Mouse (Mus musculus) adrenal gland, postnatal 14 days (tissue): Measurements from ENCODE around the gene Aplp1. TPM values are rescaled to one million over a fixed set of nuclear protein-coding genes. Genes with fewer than 3 reads are reported as not detected.
"Not testable (repeated sequence)": the region's sequence is repeated elsewhere in the genome, so short reads cannot be mapped to it uniquely, and the experiment has no call there.

ENCODE experiments used
- DNase-seq: peaks from one replicate; pipeline ENCODE4 v3.0.0; 2021; ENCODE audit warnings: mixed read lengths
- long read RNA-seq, 2 experiments: library from polyadenylated mRNA; stranded (forward); transcript quantifications; one replicate each; pipeline ENCODE4 v2.0.0; 2021
- total RNA-seq: library from RNA; stranded (reverse); gene quantifications from 2 replicates; pipeline ENCODE4 v1.2.3, GENCODE M21; 2021

Aplp1 gene
- total RNA-seq, result 21.3 and 28.3 TPM in 2 replicates
- long read RNA-seq, experiment 1, transcript Aplp1-201 (17 exons, 2,343 nt), result major isoform, 58 of 65 reads
- long read RNA-seq, experiment 1, partial matches to known transcripts, result 4 of 65 reads
- long read RNA-seq, experiment 1, other reads (novel, unspliced or antisense), result 3 of 65 reads
- long read RNA-seq, experiment 2, transcript Aplp1-201 (17 exons, 2,343 nt), result major isoform, 45 of 51 reads
- long read RNA-seq, experiment 2, partial matches to known transcripts, result 5 of 51 reads
- long read RNA-seq, experiment 2, other reads (novel, unspliced or antisense), result 1 of 51 reads

DNA sequence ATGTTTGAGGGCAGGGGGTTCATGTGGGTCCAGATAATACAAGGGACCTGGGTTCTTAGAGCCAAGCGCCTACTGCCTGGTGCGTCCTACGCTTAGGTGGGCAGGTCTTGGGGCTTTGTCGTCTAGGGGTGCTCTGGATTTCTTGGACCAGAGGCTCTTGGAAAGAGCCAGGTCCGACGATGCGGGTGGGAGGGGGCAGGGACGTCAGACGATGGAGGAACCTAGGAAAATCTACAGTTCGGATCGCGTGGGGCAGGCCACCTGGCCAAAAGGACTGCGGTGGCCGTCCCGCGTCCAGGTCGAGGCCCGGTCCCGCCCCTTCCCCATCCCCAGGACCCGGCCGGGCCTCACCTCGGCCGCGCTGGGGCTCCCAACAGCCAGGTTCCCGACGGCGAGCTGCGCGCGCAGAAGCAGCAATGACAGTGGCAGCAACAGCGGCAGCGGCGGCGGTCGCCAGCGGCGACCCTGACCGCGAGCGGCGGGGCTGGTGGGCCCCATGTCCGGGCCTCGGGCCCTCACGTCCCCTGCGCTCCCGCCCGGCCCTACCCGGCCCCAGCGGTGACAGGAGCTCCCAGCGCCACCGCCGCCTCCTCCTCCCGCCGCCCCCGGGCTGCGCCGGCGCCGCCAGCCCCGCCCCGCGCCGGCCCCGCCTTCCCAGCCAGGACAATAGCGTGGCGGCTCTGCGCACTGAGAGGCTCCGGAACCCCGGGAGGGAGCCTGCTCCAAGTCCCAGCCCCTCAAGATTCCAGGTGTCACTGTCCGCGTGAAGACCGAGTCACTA lies at the start of gene Aplp1:
Gene Aplp1, minus strand, starts transcription at position 565 of the 781 bp plus-strand sequence.
- peak; percentile 76 for DNase-seq

- DNase-seq, result no peak
Measured at GRCm38 (mm10) chr7:30493401-30493931, 48.1 kb upstream of the Aplp1 start, which contains the start of gene Prodh2. TSS of gene Prodh2 (plus strand) at chr7:30493622.

DNA sequence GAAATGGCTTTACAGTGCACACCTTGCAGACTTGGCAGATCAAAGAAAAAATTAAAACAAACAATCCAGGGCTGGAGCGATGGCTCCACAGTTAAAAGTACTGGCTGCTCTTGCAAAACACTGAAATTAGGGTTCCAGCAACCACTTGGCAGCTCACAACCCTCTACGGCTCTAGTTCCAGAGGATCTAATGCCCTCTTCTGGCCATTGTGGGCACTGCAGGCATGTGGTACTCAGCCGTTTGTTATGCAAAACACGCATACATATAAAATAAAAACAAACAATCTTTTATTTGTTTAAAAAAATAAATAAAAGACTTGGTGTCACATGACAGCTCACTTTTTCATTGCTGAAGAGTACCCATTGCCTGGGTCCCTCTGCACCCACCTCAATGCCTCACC lies 47.4 kb upstream of the Aplp1 start:
- DNase-seq, result peak; percentile 84

DNA sequence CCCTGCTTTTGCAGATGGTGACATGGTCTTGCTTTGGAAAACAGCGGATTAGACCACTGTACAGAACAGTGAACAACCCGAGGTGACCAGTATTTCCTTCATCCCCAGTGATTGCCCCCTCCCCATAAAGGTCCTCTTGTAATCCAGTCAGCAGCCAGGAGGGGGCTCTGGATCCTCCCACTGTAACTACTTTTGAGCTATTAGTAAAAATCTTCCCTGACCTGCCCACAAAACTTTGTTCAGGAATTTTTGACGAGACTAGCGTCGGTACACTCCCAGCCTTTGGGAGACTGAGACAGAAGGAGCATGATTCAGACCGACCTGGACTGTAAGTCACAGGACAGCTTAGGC lies 45.6 kb upstream of the Aplp1 start:
- DNase-seq, result no peak

DNA sequence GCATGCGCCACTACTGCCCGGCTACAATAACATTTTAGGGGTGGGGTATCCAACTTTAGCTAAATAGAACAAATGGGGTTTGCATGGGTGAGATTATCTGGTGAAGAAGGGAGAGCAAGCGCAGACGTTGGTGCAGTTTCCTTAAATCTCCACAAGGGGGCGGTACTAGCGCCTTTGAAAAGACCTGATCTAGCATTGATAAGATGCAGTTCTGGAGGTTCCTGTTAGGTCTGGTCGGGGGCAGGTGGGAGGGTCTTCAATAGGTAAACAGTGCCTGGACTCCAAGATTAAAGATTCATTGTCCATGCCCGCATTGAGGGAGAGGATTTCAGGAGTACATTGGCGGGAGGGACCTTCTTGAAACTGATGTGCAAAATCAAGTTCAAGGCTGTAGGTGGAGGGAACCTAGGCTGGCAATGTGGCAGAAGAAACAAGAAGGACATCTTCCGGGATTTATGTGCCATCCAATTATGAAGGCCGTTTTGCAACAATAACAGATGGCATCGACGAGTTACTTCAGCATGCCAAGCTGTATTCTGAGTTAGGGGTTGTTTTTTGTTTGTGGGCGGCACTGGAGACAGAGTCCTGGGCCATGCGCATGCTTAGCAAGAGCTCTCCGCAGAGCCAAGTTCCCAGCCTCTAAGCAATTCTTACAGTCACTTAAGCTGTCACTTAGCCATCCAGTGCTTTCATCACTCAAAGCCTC lies 45.1 kb upstream of the Aplp1 start:
- peak; percentile 62 for DNase-seq

GRCm38 (mm10) chr7:30484250-30484649 lies 38.9 kb upstream of the Aplp1 start:
- DNase-seq, result peak; percentile 61

GRCm38 (mm10) chr7:30477415-30478381 lies 32.4 kb upstream of the Aplp1 start:
- no peak for DNase-seq

DNA sequence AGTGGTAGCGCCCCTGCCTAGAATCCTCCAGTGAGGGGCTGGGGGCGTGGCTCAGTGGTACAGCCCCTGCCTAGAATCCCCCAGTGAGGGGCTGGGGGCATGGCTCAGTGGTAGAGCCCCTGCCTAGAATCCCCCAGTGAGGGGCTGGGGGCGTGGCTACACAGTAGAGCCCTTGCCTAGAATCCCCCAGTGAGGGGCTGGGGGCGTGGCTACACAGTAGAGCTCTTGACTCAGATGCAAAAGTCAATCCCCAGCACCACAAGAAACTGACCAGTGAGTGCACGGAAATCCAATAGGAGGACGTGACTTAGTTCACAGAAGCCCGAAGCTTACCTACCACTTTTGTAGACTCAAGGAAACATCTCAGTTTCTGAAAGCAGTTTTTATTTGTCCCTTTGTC lies 30.8 kb upstream of the Aplp1 start:
- DNase-seq, result not testable (repeated sequence)

DNA sequence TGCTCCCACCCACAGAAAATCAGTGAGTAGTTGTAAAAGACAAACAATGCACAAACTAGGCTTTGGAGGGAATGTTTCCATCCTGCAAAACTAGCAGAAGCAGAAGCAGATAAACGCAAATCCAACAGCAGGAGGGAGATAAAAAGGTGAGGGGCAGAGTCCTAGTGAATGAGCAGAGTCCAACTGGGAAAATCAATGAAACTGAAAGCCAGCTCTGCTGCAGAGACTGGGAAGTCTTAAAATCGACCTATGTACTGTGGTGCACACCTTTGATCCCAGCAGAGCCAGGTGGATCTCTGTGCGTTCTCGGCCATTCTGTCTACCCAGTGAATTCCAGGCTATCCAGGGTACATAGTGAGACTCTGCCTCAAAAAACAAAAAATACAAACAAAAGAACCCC lies 29.7 kb upstream of the Aplp1 start:
- no peak for DNase-seq

- DNase-seq, result peak; percentile 71
Measured at GRCm38 (mm10) chr7:30472411-30472810, 27.1 kb upstream of the Aplp1 start.

DNA sequence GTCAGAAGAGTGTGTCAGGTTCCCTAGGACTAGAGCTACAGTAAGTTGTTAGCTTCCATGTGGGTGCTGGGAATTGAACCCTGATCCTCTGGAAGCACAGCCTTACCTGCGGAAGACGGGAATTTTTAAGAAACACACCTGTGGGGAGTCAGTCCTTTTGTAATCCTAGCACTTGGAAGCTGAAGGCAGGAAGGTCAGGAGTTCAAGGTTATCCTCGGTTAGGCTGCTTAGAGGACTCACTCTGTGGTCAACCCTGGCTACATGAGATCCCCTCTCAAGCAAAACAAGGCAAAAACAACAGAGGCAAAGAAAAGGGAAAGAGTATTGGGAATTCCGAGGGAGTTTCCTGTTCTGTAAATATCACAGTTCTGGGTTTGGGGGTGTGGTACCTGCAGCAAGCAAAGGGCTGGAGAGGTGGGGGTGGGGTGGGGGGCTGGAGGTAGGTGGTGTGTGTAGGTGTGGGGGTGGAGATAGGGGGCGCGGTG lies 19.5 kb upstream of the Aplp1 start:
- no peak for DNase-seq

- DNase-seq, result no peak
Measured at GRCm38 (mm10) chr7:30463996-30464395, 18.7 kb upstream of the Aplp1 start.

GRCm38 (mm10) chr7:30463568-30463967 lies 18.2 kb upstream of the Aplp1 start:
- DNase-seq, result no peak

DNA sequence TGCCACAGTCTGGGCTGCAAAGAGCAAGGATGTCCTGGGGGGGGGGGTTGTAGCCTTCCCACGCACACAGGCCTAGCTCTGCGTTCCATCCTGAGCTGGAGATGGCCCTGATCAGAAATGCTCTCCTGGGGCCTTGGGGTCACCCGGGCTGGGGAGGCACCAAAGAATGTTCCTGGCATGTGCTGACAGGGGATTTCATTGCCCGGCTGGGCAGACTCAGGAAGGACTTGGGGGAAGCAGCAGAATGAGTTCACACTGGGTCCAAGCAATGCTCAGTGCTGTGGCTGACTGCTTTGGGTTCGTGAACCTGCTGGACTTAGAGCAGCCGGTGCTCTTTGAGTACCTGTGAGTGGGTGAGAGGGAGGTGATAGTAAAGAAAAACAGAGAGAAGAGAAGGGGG lies 14.1 kb upstream of the Aplp1 start:
- DNase-seq, result no peak

- peak; percentile 41 for DNase-seq
Measured at GRCm38 (mm10) chr7:30457629-30458330, 12.4 kb upstream of the Aplp1 start, which contains the start of the genes Kirrel2 and Nphs1. TSS of gene Kirrel2 (minus strand) at chr7:30457690. TSS of gene Nphs1 (plus strand) at chr7:30458315.

DNA sequence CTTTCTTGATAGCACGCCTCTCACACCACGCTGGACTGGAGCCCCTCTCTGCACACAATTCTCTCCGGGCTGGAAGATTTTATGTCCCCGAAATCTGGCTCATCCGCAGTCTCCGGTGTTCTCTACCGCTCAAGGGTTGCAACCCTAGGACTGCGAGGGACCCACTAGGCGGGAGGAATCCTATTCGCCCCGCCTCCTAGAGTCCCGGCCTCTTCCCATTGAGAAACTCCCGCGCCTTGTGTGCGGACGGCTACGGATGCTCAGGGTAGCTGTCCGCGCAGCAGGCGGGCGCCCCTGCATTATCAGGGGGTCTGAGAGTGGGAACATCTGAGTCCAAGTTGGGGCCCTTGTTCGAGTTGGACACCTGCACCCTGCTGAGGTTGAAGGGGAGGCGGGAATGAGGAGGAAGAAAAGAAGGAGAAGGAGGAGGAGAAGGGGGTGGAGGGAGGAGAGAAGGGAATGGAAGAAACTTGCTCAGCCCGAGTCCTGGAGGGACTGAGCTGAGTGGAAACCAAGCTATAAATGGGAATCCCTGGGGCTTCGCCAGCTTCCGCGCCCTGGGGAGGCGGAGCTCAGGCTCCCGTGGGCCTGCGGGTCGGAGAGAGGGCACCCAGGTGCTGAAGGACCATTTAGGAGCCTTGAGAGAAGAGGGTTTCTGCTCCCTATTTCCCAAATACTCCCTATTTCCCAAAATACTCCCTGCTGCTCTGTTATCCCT lies 11.7 kb upstream of the Aplp1 start:
- no peak for DNase-seq

- DNase-seq, result no peak
Measured at GRCm38 (mm10) chr7:30456487-30456886, 11.2 kb upstream of the Aplp1 start.

DNA sequence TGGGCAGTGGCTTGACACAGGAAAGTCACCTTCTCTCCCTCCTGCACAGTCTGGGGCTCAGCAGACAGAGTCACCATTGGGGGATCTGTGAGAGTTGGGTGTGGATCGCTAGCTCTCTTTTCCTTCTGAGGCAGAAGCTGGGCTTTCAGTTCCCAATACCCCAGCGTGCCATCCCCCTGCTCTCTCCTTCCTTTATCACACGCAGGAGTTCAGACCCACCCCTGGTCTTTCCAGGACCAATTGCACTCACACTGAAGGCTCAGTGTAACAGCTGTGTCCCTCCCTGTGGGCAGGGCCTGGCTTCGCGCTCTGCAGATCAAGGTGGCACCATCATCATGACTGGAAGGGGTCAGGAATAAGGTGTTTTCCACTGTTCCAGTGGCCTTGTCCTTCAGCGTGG lies 8.9 kb upstream of the Aplp1 start:
- no peak for DNase-seq

- DNase-seq, result peak; percentile 36
Measured at GRCm38 (mm10) chr7:30453766-30454165, 8.4 kb upstream of the Aplp1 start.

DNA sequence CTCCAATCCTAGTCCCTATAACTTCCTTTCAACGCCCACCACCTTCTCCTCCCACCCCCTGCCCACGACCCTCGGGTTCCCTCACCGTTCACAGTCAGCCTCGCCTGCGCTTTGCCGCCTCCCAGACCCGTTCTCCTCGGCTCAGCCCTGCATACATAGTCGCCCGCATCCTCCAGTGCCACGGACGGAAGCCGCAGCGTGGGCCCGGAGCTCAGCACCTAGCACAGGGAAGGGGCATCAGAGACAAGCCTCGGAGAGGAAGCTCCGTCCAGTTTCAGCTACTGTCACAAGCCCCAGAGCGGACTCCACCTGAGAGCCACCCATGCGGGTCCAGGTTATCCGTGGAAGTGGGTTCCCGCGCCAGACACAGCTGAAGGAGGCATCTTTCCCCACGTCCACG lies 8.0 kb upstream of the Aplp1 start:
- DNase-seq, result no peak
